Mouse (Mus musculus) myocyte (in vitro differentiated cells): ENCODE results near the gene Pkp1.
A peak's percentile ranks its signal among the peaks of the same experiment; 100 is the strongest.

Source experiments
- CEBPB ChIP-seq: IDR thresholded peaks from 2 replicates; pipeline ENCODE4 v1.6.1; 2011; ENCODE audit warnings: mild to moderate bottlenecking, moderate library complexity; ENCODE audit not compliant: poor library complexity, insufficient read depth, severe bottlenecking
- E2F4 ChIP-seq: IDR thresholded peaks from one replicate; pipeline ENCODE4 v1.6.1; 2011; ENCODE audit warnings: mild to moderate bottlenecking, control low read depth, moderate library complexity; ENCODE audit not compliant: insufficient read depth
- MAX ChIP-seq: IDR thresholded peaks from one replicate; pipeline ENCODE4 v1.6.1; 2011; ENCODE audit warnings: low read depth, mild to moderate bottlenecking, control low read depth
- MYOD1 ChIP-seq, 3 experiments: IDR thresholded peaks; one replicate each; pipeline ENCODE4 v1.6.1; 2011; ENCODE audit warnings: control low read depth in 2 of 3, low read depth in 2 of 3, mild to moderate bottlenecking in 2 of 3, moderate library complexity in 1 of 3; ENCODE audit not compliant: insufficient read length in 2 of 3, control insufficient read depth in 1 of 3
- MYOG ChIP-seq, 3 experiments: IDR thresholded peaks; one replicate each; pipeline ENCODE4 v1.6.1; 2011; ENCODE audit warnings: control low read depth in 2 of 3, low read depth in 2 of 3, mild to moderate bottlenecking in 2 of 3; ENCODE audit not compliant: insufficient read length in 2 of 3, control insufficient read depth in 1 of 3, insufficient read depth in 1 of 3
- POLR2A ChIP-seq: IDR thresholded peaks from one replicate; pipeline ENCODE4 v1.6.1; 2011; ENCODE audit warnings: low read depth, mild to moderate bottlenecking, control low read depth, moderate library complexity; ENCODE audit not compliant: insufficient read length
- POLR2AphosphoS2 ChIP-seq: IDR thresholded peaks from one replicate; pipeline ENCODE4 v1.6.1; 2011; ENCODE audit warnings: low read depth, control low read depth; ENCODE audit not compliant: insufficient read length
- REST ChIP-seq: IDR thresholded peaks from one replicate; pipeline ENCODE4 v1.6.1; 2011; ENCODE audit warnings: mild to moderate bottlenecking, control low read depth, moderate library complexity; ENCODE audit not compliant: insufficient read depth, insufficient read length
- SRF ChIP-seq: IDR thresholded peaks from one replicate; pipeline ENCODE4 v1.6.1; 2011; ENCODE audit warnings: low read depth; ENCODE audit not compliant: control insufficient read depth, insufficient read length
- TCF12 ChIP-seq: IDR thresholded peaks from one replicate; pipeline ENCODE4 v1.6.1; 2011; ENCODE audit warnings: mild to moderate bottlenecking, control low read depth; ENCODE audit not compliant: poor library complexity, insufficient read depth, severe bottlenecking
- TCF3 ChIP-seq: IDR thresholded peaks from one replicate; pipeline ENCODE4 v1.6.1; 2011; ENCODE audit warnings: low read depth, control low read depth; ENCODE audit not compliant: insufficient read length
- USF1 ChIP-seq: IDR thresholded peaks from one replicate; pipeline ENCODE4 v1.6.1; 2011; ENCODE audit warnings: low read depth, mild to moderate bottlenecking, control low read depth, moderate library complexity

GRCm38 (mm10) chr1:135861091-135861490, 57.9 kb downstream of the Pkp1 start:
- TF ChIP-seq USF1 (no peak), REST (no peak), E2F4 (no peak), POLR2A (peak; percentile 20), POLR2AphosphoS2 (peak; percentile 71), TCF12 (no peak), MAX (no peak), MYOD1 (IDR thresholded peaks at IDR 0.05; ENCODE audit: control insufficient read depth in 1 of 3, insufficient read length in 2 of 3, low read depth in 2 of 3) (no peak), CEBPB (no peak), SRF (no peak), TCF3 (no peak), MYOG (IDR thresholded peaks at IDR 0.05; ENCODE audit: control insufficient read depth in 1 of 3, insufficient read depth in 1 of 3, insufficient read length in 2 of 3, low read depth in 2 of 3) (no peak)
